Mouse (Mus musculus) brain, embryonic 14.5 days (tissue): ENCODE results near the gene Smo.

ENCODE experiments used
- CTCF ChIP-seq: fragments of 200-500 bp; IDR thresholded peaks from 2 replicates; pipeline ENCODE4 v1.5.1; 2012; ENCODE audit warnings: inconsistent platforms, mild to moderate bottlenecking, moderate library complexity, borderline replicate concordance; ENCODE audit not compliant: insufficient read depth, insufficient read length; ENCODE audit errors: extremely low read depth
- POLR2A ChIP-seq: fragments of 200-500 bp; IDR thresholded peaks from 2 replicates; pipeline ENCODE4 v1.6.1; 2012; ENCODE audit warnings: mild to moderate bottlenecking, inconsistent platforms, borderline replicate concordance; ENCODE audit not compliant: poor library complexity, insufficient read depth, insufficient read length, severe bottlenecking; ENCODE audit errors: extremely low read depth

- TF ChIP-seq POLR2A (no peak), CTCF (no peak)
Observed at GRCm38 (mm10) chr6:29726576-29727200, 8.6 kb upstream of the Smo start.
